Mouse (Mus musculus): ENCODE measurements around the gene Birc2. TPM values are rescaled to one million over a fixed set of nuclear protein-coding genes. Genes with fewer than 3 reads are reported as not detected.

Gene Birc2
- polyA plus RNA-seq, 1 experiment from 2014 or later: 57.8 TPM

- 96% methylated on average over 8 of the region's 8 CpGs for WGBS
Observed at GRCm38 (mm10) chr9:7780250-7781150, 56.4 kb downstream of the Birc2 start.

GRCm38 (mm10) chr9:7779786-7780185 lies 57.1 kb downstream of the Birc2 start:
- WGBS: 95% methylated on average over 4 of the region's 4 CpGs

More at GRCm38 (mm10) chr9:7780250-7781150, 56.4 kb downstream of the Birc2 start:
- ATAC-seq: no peak
- Histone ChIP-seq H3K9me3 (ENCODE audit: control insufficient read depth, low read length) (no peaks in the 10 kb centered on the region), H3K4me2 (ENCODE audit: low read length) (no peak overlapping the region), H3K4me1 (replicated peaks; ENCODE audit: control insufficient read depth, insufficient read depth, low read length) (peaks cover 15% of the 10 kb centered on the region), H3K36me3 (ENCODE audit: control insufficient read depth, insufficient read depth) (no peaks in the 10 kb centered on the region), H3K4me3 (replicated peaks; ENCODE audit: low read length) (no peak overlapping the region), H3K9ac (replicated peaks; ENCODE audit: low read depth, low read length) (no peak overlapping the region), H3K27ac (ENCODE audit: low read length) (no peak overlapping the region), H3K27me3 (replicated peaks; ENCODE audit: control insufficient read depth, insufficient read depth, low read length) (no peaks in the 10 kb centered on the region)

DNA sequence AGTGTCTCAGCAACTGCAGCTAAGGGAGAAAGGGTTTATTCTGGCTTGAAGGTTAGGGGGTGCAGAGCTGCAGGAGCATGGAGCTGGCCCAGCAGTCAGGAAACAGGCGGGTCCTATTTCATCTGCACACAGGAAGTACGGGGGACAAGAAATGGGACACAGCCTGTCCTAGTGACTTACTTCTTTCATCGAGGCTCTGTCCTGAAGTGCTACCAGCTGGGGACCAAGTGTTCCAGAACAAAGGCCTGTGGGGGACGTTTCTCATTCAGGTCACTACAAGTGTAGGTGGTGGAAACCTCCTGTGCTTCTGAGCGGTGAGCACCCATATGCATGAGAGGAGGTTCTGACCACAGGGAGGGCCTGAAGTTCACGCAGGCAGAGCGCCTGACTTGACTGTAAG lies 58.1 kb downstream of the Birc2 start:
- no peak overlapping the region for H3K4me3 ChIP-seq (replicated peaks; ENCODE audit: low read length)
- no peak overlapping the region for H3K27ac ChIP-seq (ENCODE audit: low read length)
- H3K9me3 ChIP-seq (ENCODE audit: control insufficient read depth, low read length): no peaks in the 10 kb centered on the region
- no peak overlapping the region for H3K4me2 ChIP-seq (ENCODE audit: low read length)
- no peaks in the 10 kb centered on the region for H3K27me3 ChIP-seq (replicated peaks; ENCODE audit: control insufficient read depth, insufficient read depth, low read length)
- H3K9ac ChIP-seq (replicated peaks; ENCODE audit: low read depth, low read length): no peak overlapping the region
- peaks cover 2% of the 10 kb centered on the region for H3K4me1 ChIP-seq (replicated peaks; ENCODE audit: control insufficient read depth, insufficient read depth, low read length)
- no peak for ATAC-seq
- WGBS: 84% methylated on average over 7 of the region's 7 CpGs
- no peaks in the 10 kb centered on the region for H3K36me3 ChIP-seq (ENCODE audit: control insufficient read depth, insufficient read depth)

More at GRCm38 (mm10) chr9:7779786-7780185, 57.1 kb downstream of the Birc2 start:
- Histone ChIP-seq H3K4me3 (replicated peaks; ENCODE audit: low read length) (no peak overlapping the region), H3K27ac (ENCODE audit: low read length) (no peak overlapping the region), H3K36me3 (ENCODE audit: control insufficient read depth, insufficient read depth) (no peaks in the 10 kb centered on the region), H3K4me1 (replicated peaks; ENCODE audit: control insufficient read depth, insufficient read depth, low read length) (peaks cover 11% of the 10 kb centered on the region), H3K4me2 (ENCODE audit: low read length) (no peak overlapping the region), H3K27me3 (replicated peaks; ENCODE audit: control insufficient read depth, insufficient read depth, low read length) (no peaks in the 10 kb centered on the region), H3K9ac (replicated peaks; ENCODE audit: low read depth, low read length) (no peak overlapping the region), H3K9me3 (ENCODE audit: control insufficient read depth, low read length) (no peaks in the 10 kb centered on the region)
- no peak for ATAC-seq

GRCm38 (mm10) chr9:7777652-7778051 lies 59.2 kb downstream of the Birc2 start:
- WGBS: 74% methylated on average over 1 of the region's 1 CpGs
- no peak for ATAC-seq
- no peaks in the 10 kb centered on the region for H3K36me3 ChIP-seq (ENCODE audit: control insufficient read depth, insufficient read depth)
- no peaks in the 10 kb centered on the region for H3K4me1 ChIP-seq (replicated peaks; ENCODE audit: control insufficient read depth, insufficient read depth, low read length)
- H3K27ac ChIP-seq (ENCODE audit: low read length): no peak overlapping the region
- H3K4me2 ChIP-seq (ENCODE audit: low read length): no peak overlapping the region
- no peaks in the 10 kb centered on the region for H3K27me3 ChIP-seq (replicated peaks; ENCODE audit: control insufficient read depth, insufficient read depth, low read length)
- H3K4me3 ChIP-seq (replicated peaks; ENCODE audit: low read length): no peak overlapping the region
- H3K9me3 ChIP-seq (ENCODE audit: control insufficient read depth, low read length): no peaks in the 10 kb centered on the region
- no peak overlapping the region for H3K9ac ChIP-seq (replicated peaks; ENCODE audit: low read depth, low read length)

- WGBS: 100% methylated on average over 1 of the region's 1 CpGs
- Histone ChIP-seq H3K9ac (replicated peaks; ENCODE audit: low read depth, low read length) (no peak overlapping the region), H3K27me3 (replicated peaks; ENCODE audit: control insufficient read depth, insufficient read depth, low read length) (no peaks in the 10 kb centered on the region), H3K9me3 (ENCODE audit: control insufficient read depth, low read length) (no peaks in the 10 kb centered on the region), H3K4me1 (replicated peaks; ENCODE audit: control insufficient read depth, insufficient read depth, low read length) (no peaks in the 10 kb centered on the region), H3K4me3 (replicated peaks; ENCODE audit: low read length) (no peak overlapping the region), H3K4me2 (ENCODE audit: low read length) (no peak overlapping the region), H3K27ac (ENCODE audit: low read length) (no peak overlapping the region), H3K36me3 (ENCODE audit: control insufficient read depth, insufficient read depth) (no peaks in the 10 kb centered on the region)
- ATAC-seq: no peak
Observed at GRCm38 (mm10) chr9:7776940-7777339, 59.9 kb downstream of the Birc2 start.

DNA sequence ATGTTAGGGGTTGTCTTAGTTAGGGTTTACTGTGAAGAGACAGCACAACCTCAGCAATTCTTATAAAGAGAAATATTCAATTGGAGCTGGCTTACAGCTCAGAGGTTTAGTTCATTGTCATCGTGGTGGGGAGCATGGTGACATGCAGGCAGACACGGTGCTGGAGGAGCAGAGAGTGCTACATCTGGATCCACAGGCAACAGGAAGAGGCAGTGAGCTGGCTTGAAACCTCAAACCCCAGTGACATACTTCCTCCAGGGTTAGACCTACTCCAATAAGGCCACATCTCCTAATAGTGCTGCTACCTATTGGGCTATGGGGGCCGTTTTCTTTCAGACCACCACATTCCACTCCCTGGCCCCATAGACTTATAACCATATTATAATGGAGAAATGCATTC lies 60.9 kb downstream of the Birc2 start:
- Histone ChIP-seq H3K4me2 (ENCODE audit: low read length) (no peak overlapping the region), H3K9me3 (ENCODE audit: control insufficient read depth, low read length) (no peaks in the 10 kb centered on the region), H3K4me3 (replicated peaks; ENCODE audit: low read length) (no peak overlapping the region), H3K27ac (ENCODE audit: low read length) (no peak overlapping the region), H3K4me1 (replicated peaks; ENCODE audit: control insufficient read depth, insufficient read depth, low read length) (no peaks in the 10 kb centered on the region), H3K27me3 (replicated peaks; ENCODE audit: control insufficient read depth, insufficient read depth, low read length) (no peaks in the 10 kb centered on the region), H3K9ac (replicated peaks; ENCODE audit: low read depth, low read length) (no peak overlapping the region), H3K36me3 (ENCODE audit: control insufficient read depth, insufficient read depth) (no peaks in the 10 kb centered on the region)
- 87% methylated on average over 3 of the region's 3 CpGs for WGBS
- no peak for ATAC-seq

DNA sequence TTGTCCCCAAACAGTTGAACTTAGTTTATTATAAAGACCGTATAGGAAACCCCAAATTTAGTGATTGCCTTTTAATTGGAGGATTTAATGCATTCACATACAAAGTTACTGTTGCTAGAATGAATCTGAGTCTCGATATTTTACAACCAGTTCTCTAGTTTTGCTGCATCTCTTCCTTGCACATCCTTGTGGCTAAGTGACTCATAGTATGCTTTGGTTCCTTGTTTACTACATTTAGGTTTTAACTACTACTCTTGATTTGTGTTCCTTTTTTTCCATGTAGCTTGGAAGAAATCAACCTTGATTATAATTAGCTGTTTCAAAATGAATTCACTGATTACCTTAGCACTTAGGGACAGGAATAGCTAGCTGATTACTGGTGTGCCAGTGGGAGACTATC lies 61.9 kb downstream of the Birc2 start:
- Histone ChIP-seq H3K27ac (ENCODE audit: low read length) (no peak overlapping the region), H3K4me2 (ENCODE audit: low read length) (no peak overlapping the region), H3K9ac (replicated peaks; ENCODE audit: low read depth, low read length) (no peak overlapping the region), H3K27me3 (replicated peaks; ENCODE audit: control insufficient read depth, insufficient read depth, low read length) (no peaks in the 10 kb centered on the region), H3K9me3 (ENCODE audit: control insufficient read depth, low read length) (no peaks in the 10 kb centered on the region), H3K36me3 (ENCODE audit: control insufficient read depth, insufficient read depth) (no peaks in the 10 kb centered on the region), H3K4me3 (replicated peaks; ENCODE audit: low read length) (no peak overlapping the region), H3K4me1 (replicated peaks; ENCODE audit: control insufficient read depth, insufficient read depth, low read length) (no peaks in the 10 kb centered on the region)
- ATAC-seq: no peak
- WGBS: 90% methylated on average over 2 of the region's 2 CpGs

GRCm38 (mm10) chr9:7774538-7774937 lies 62.3 kb downstream of the Birc2 start:
- Histone ChIP-seq H3K27ac (ENCODE audit: low read length) (no peak overlapping the region), H3K4me3 (replicated peaks; ENCODE audit: low read length) (no peak overlapping the region), H3K4me1 (replicated peaks; ENCODE audit: control insufficient read depth, insufficient read depth, low read length) (no peaks in the 10 kb centered on the region), H3K4me2 (ENCODE audit: low read length) (no peak overlapping the region), H3K36me3 (ENCODE audit: control insufficient read depth, insufficient read depth) (no peaks in the 10 kb centered on the region), H3K9me3 (ENCODE audit: control insufficient read depth, low read length) (no peaks in the 10 kb centered on the region), H3K9ac (replicated peaks; ENCODE audit: low read depth, low read length) (no peak overlapping the region), H3K27me3 (replicated peaks; ENCODE audit: control insufficient read depth, insufficient read depth, low read length) (no peaks in the 10 kb centered on the region)
- no peak for ATAC-seq
- 92% methylated on average over 10 of the region's 10 CpGs for WGBS

DNA sequence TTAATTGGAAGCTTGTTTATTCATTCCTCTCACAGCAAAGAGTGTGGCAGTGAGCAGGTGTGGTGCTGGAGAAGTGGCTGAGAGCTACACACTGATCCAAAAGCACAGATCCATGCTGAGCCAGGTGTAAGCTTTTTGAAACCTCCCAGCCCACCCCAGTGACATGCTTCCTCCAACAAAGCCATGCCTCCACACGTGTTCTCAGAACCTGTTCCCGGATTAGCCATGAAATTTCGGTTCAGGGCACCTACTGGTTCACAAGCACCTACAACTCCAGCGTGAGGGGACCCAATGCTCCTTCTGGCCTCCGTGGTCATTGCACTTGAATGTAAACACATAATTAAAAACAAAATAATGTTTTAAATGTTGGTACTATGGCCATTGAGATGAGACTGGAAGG lies 63.2 kb downstream of the Birc2 start:
- no peaks in the 10 kb centered on the region for H3K27me3 ChIP-seq (replicated peaks; ENCODE audit: control insufficient read depth, insufficient read depth, low read length)
- H3K4me2 ChIP-seq (ENCODE audit: low read length): no peak overlapping the region
- H3K4me1 ChIP-seq (replicated peaks; ENCODE audit: control insufficient read depth, insufficient read depth, low read length): no peaks in the 10 kb centered on the region
- no peaks in the 10 kb centered on the region for H3K9me3 ChIP-seq (ENCODE audit: control insufficient read depth, low read length)
- ATAC-seq: no peak
- WGBS: 94% methylated on average over 5 of the region's 5 CpGs
- no peak overlapping the region for H3K9ac ChIP-seq (replicated peaks; ENCODE audit: low read depth, low read length)
- no peak overlapping the region for H3K4me3 ChIP-seq (replicated peaks; ENCODE audit: low read length)
- H3K36me3 ChIP-seq (ENCODE audit: control insufficient read depth, insufficient read depth): no peaks in the 10 kb centered on the region
- H3K27ac ChIP-seq (ENCODE audit: low read length): no peak overlapping the region
